Mouse (Mus musculus) adipose tissue, adult 10 weeks (tissue): ENCODE data around the gene Ppdpf. TPM values are rescaled to one million over a fixed set of nuclear protein-coding genes. Genes with fewer than 3 reads are reported as not detected.

ENCODE experiments used
- polyA plus RNA-seq: library from polyadenylated mRNA; stranded (reverse); fragments of 350-450 nt; fragmentation: Illumina TruSeq; extraction: RNeasy Lipid Tissue Mini Kit (QIAGEN cat#74804); gene quantifications from one replicate; pipeline ENCODE4 v1.2.3, GENCODE M21; 2014; ENCODE audit warnings: low read depth, low replicate concordance

The Ppdpf gene
- polyA plus RNA-seq = 69.1 TPM

GRCm38 (mm10) chr2:181187121-181188000 is at the start of gene Ppdpf:
Gene Ppdpf, plus strand, starts transcription at chr2:181187247.

DNA sequence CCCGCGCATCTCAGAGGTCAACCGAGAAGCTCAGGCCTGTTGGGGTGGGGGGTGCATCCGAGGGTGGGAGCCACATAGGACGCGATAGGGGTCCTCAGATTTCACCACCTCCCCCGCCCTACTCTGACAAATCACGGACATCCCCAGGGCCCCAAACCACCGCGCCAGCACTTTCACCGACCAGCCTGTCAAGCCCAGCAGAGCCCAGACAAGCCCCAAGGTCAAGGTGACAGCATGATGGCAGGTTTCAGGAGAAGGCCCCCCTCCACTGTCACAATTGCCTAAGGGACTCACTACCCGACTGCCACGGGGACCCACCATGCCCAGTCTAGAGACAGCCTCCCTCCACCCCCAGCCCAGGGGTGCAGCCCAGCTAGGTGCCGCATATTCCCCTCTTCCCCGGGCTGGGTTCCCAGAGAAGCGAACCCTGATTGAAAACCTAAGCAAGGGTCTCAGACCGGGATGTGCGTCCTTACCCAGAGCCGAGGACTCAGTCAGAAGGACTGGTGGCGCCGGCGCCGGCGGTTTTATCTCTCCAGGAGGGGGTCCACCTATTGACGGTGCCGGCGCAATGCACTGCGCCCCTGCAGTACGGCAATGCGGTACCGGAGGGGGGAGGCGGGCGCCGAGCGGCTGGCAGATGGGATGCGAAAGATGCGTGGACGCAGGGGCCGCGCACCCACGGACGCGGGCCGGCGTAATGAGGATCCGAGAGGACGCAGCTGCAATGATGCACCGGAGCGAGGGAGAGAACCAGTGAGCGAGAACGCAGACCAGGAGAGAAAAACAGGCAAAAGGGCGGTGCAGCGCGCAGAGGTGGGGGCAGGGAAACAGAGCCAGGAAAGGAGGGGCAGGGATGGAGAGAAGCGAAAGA is 30.6 kb upstream of the Ppdpf start, which contains the start of gene Eef1a2:
Eef1a2 (minus strand) TSS at position 767 of the 874 bp plus-strand sequence.

DNA sequence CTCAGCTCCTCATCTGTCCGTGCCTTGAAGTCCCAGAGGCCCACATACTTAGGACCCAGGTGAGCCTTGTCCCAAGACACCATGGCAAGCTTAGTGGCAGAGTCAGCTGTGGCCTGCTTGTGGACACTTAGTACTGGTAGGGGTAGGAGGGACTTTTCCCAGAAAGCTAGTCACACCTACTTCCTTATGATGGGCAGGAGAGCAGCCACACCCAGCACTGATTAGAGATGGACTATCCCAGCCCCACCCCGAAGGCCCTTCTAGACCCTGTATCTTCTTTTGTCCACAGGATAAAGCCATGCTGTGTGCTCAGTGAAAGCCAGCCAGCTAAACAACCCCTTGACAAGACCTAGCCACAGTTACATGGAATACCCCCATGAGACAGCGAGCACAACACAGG is 15.4 kb downstream of the Ppdpf start, which contains the start of gene Ptk6:
Ptk6 (minus strand) TSS at position 368 of the 400 bp plus-strand sequence.

GRCm38 (mm10) chr2:181213021-181213445 is 26.0 kb downstream of the Ppdpf start, which contains the start of gene Srms:
Gene Srms, minus strand, starts transcription at chr2:181213185.

DNA sequence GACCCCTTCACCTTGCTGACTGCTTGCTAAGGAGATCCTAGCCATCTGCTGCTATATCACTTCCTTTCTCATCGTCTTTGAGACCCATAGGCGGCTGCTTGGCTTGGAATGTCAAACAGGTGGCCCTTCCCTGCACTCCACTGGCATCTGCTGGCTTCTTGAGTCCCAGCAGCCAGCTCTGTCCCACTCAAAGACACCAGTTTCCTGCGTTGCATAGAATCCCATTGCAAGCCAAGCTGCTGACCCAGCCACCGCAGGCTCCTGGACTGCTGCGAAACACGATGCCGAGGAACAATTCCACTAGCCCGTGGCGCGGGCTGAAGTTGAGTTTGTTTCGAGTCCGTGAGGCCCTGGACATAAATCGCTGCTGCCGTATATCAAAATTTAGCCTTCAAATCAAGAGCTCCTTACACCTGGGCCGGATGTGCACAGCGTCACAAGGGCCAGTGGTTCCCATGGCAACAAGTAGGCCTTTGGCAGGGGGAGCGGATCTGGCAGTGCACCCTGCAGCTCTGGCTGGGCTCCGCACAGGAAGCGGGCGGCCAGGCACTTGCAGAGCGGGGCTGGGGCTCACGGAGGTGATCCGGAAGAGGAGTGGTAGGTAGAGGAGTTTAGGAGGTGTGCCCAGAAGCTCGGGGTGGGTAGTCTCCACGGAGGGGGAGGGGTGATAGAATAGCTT is 32.6 kb downstream of the Ppdpf start, which contains the start of gene Fndc11:
Fndc11 (plus strand) TSS at position 476 of the 679 bp plus-strand sequence.

Other genes with a start within 250 kb of the Ppdpf start
- gene Nkain4, start 232.5 kb upstream of the Ppdpf start, polyA plus RNA-seq = 17.3 TPM
- 84.0 TPM for gene Arfgap1, start 220.0 kb upstream of the Ppdpf start, polyA plus RNA-seq
- 3.1 TPM for gene Col20a1, start 200.7 kb upstream of the Ppdpf start, polyA plus RNA-seq
- not detected for gene Chrna4, start 143.7 kb upstream of the Ppdpf start, polyA plus RNA-seq
- gene Kcnq2, start 51.9 kb upstream of the Ppdpf start, polyA plus RNA-seq = 0.16 TPM
- gene Eef1a2, start 30.2 kb upstream of the Ppdpf start, polyA plus RNA-seq = not detected
- not detected for gene Ptk6, start 15.5 kb downstream of the Ppdpf start, polyA plus RNA-seq
- 0.67 TPM for gene Srms, start 25.9 kb downstream of the Ppdpf start, polyA plus RNA-seq
- 3.9 TPM for gene Fndc11, start 32.8 kb downstream of the Ppdpf start, polyA plus RNA-seq
- gene Helz2, start 54.8 kb downstream of the Ppdpf start, polyA plus RNA-seq = 6.7 TPM
- gene Gmeb2, start 100.8 kb downstream of the Ppdpf start, polyA plus RNA-seq = 11.4 TPM
- not detected for gene Stmn3, start 127.3 kb downstream of the Ppdpf start, polyA plus RNA-seq
- gene Rtel1, start 132.5 kb downstream of the Ppdpf start, polyA plus RNA-seq = 31.5 TPM
- gene Zgpat, start 177.7 kb downstream of the Ppdpf start, polyA plus RNA-seq = 31.6 TPM
- gene Arfrp1, start 178.2 kb downstream of the Ppdpf start, polyA plus RNA-seq = 46.8 TPM
- 22.9 TPM for gene Lime1, start 192.8 kb downstream of the Ppdpf start, polyA plus RNA-seq